Mouse (Mus musculus): ENCODE measurements around the gene Atp1a2. TPM values are rescaled to one million over a fixed set of nuclear protein-coding genes. Genes with fewer than 3 reads are reported as not detected.

Atp1a2 gene
- 0.16 and 0.22 TPM in 2 replicates for polyA plus RNA-seq (2014; fragmentation: Nextera tagmentation; extraction: Ambion mirVana)

- H3K4me2 ChIP-seq = 0 out of 2 replicates have a peak within 1 kb of the TSS, but pooled peaks have one; percentile 8
- no peak within 1 kb of the TSS for H3K4me3 ChIP-seq (ENCODE audit: low read depth, low read length)
- no peak for ATAC-seq (replicated peaks; ENCODE audit: low FRiP score)
- H3K27me3 ChIP-seq (replicated peaks; ENCODE audit: control insufficient read depth, insufficient read depth, low read length) = peaks cover 49% of the 10 kb centered on the region
- no peak within 1 kb of the TSS for H3K9ac ChIP-seq (ENCODE audit: low read depth, low read length)
- H3K27ac ChIP-seq (ENCODE audit: low read depth, low read length) = no peak within 1 kb of the TSS
- no peaks in the 10 kb centered on the region for H3K9me3 ChIP-seq (ENCODE audit: control insufficient read depth, low read length)
- DNase-seq (ENCODE audit: low spot score) = no peak
- WGBS = 12% methylated on average over 16 of the region's 16 CpGs
- H3K4me1 ChIP-seq (replicated peaks; ENCODE audit: control insufficient read depth, insufficient read depth, low read length) = peaks cover 9% of the 10 kb centered on the region
- H3K36me3 ChIP-seq (ENCODE audit: control insufficient read depth, insufficient read depth, low read length) = no peaks in the 10 kb centered on the region
Observed at GRCm38 (mm10) chr1:172297611-172298537, at the start of gene Atp1a2. TSS of gene Atp1a2 (minus strand) at chr1:172298064.

GRCm38 (mm10) chr1:172347382-172347781 lies 49.5 kb upstream of the Atp1a2 start:
- Histone ChIP-seq H3K27ac (ENCODE audit: low read depth, low read length) (no peak overlapping the region), H3K36me3 (ENCODE audit: control insufficient read depth, insufficient read depth, low read length) (no peaks in the 10 kb centered on the region), H3K4me2 (no peak overlapping the region), H3K4me1 (replicated peaks; ENCODE audit: control insufficient read depth, insufficient read depth, low read length) (no peaks in the 10 kb centered on the region), H3K9ac (ENCODE audit: low read depth, low read length) (no peak overlapping the region), H3K9me3 (ENCODE audit: control insufficient read depth, low read length) (no peaks in the 10 kb centered on the region), H3K4me3 (ENCODE audit: low read depth, low read length) (no peak overlapping the region), H3K27me3 (replicated peaks; ENCODE audit: control insufficient read depth, insufficient read depth, low read length) (peaks cover 38% of the 10 kb centered on the region)
- no peak for DNase-seq (ENCODE audit: low spot score)
- 77% methylated on average over 12 of the region's 12 CpGs for WGBS
- no peak for ATAC-seq (replicated peaks; ENCODE audit: low FRiP score)

- Histone ChIP-seq H3K4me2 (no peak overlapping the region), H3K4me3 (ENCODE audit: low read depth, low read length) (no peak overlapping the region), H3K4me1 (replicated peaks; ENCODE audit: control insufficient read depth, insufficient read depth, low read length) (no peaks in the 10 kb centered on the region), H3K9me3 (ENCODE audit: control insufficient read depth, low read length) (no peaks in the 10 kb centered on the region), H3K9ac (ENCODE audit: low read depth, low read length) (no peak overlapping the region), H3K36me3 (ENCODE audit: control insufficient read depth, insufficient read depth, low read length) (no peaks in the 10 kb centered on the region), H3K27me3 (replicated peaks; ENCODE audit: control insufficient read depth, insufficient read depth, low read length) (peaks cover 41% of the 10 kb centered on the region), H3K27ac (ENCODE audit: low read depth, low read length) (no peak overlapping the region)
- no peak for DNase-seq (ENCODE audit: low spot score)
- ATAC-seq (replicated peaks; ENCODE audit: low FRiP score) = no peak
- 80% methylated on average over 10 of the region's 10 CpGs for WGBS
Observed at GRCm38 (mm10) chr1:172346707-172347106, 48.8 kb upstream of the Atp1a2 start.

- H3K27me3 ChIP-seq (replicated peaks; ENCODE audit: control insufficient read depth, insufficient read depth, low read length) = peaks cover 42% of the 10 kb centered on the region
- no peak for ATAC-seq (replicated peaks; ENCODE audit: low FRiP score)
- 71% methylated on average over 7 of the region's 7 CpGs for WGBS
- no peaks in the 10 kb centered on the region for H3K36me3 ChIP-seq (ENCODE audit: control insufficient read depth, insufficient read depth, low read length)
- no peak overlapping the region for H3K4me2 ChIP-seq
- no peaks in the 10 kb centered on the region for H3K9me3 ChIP-seq (ENCODE audit: control insufficient read depth, low read length)
- H3K27ac ChIP-seq (ENCODE audit: low read depth, low read length) = no peak overlapping the region
- peaks cover 6% of the 10 kb centered on the region; the same call in 1 of the 2 replicates for H3K4me1 ChIP-seq (replicated peaks; ENCODE audit: control insufficient read depth, insufficient read depth, low read length)
- no peak overlapping the region for H3K9ac ChIP-seq (ENCODE audit: low read depth, low read length)
- no peak overlapping the region for H3K4me3 ChIP-seq (ENCODE audit: low read depth, low read length)
- no peak for DNase-seq (ENCODE audit: low spot score)
Observed at GRCm38 (mm10) chr1:172344820-172345219, 47.0 kb upstream of the Atp1a2 start.

- Histone ChIP-seq H3K4me3 (ENCODE audit: low read depth, low read length) (no peak overlapping the region), H3K27me3 (replicated peaks; ENCODE audit: control insufficient read depth, insufficient read depth, low read length) (peaks cover 42% of the 10 kb centered on the region)
- DNase-seq (ENCODE audit: low spot score) = no peak
Observed at GRCm38 (mm10) chr1:172343914-172344313, 46.0 kb upstream of the Atp1a2 start.

GRCm38 (mm10) chr1:172342729-172343128 lies 44.9 kb upstream of the Atp1a2 start:
- H3K4me2 ChIP-seq = no peak overlapping the region
- H3K9me3 ChIP-seq (ENCODE audit: control insufficient read depth, low read length) = no peaks in the 10 kb centered on the region
- ATAC-seq (replicated peaks; ENCODE audit: low FRiP score) (no peak), DNase-seq (ENCODE audit: low spot score) (no peak)
- no peak overlapping the region for H3K9ac ChIP-seq (ENCODE audit: low read depth, low read length)
- H3K27me3 ChIP-seq (replicated peaks; ENCODE audit: control insufficient read depth, insufficient read depth, low read length) = peaks cover 50% of the 10 kb centered on the region
- H3K36me3 ChIP-seq (ENCODE audit: control insufficient read depth, insufficient read depth, low read length) = no peaks in the 10 kb centered on the region
- WGBS = 72% methylated on average over 3 of the region's 3 CpGs
- no peak overlapping the region for H3K27ac ChIP-seq (ENCODE audit: low read depth, low read length)
- no peak overlapping the region for H3K4me3 ChIP-seq (ENCODE audit: low read depth, low read length)
- H3K4me1 ChIP-seq (replicated peaks; ENCODE audit: control insufficient read depth, insufficient read depth, low read length) = peaks cover 6% of the 10 kb centered on the region; the same call in 1 of the 2 replicates

More at GRCm38 (mm10) chr1:172343914-172344313, 46.0 kb upstream of the Atp1a2 start:
- H3K27ac ChIP-seq (ENCODE audit: low read depth, low read length) = no peak overlapping the region
- no peak overlapping the region for H3K4me2 ChIP-seq
- no peak overlapping the region for H3K9ac ChIP-seq (ENCODE audit: low read depth, low read length)
- ATAC-seq (replicated peaks; ENCODE audit: low FRiP score) = no peak
- H3K9me3 ChIP-seq (ENCODE audit: control insufficient read depth, low read length) = no peaks in the 10 kb centered on the region
- no peaks in the 10 kb centered on the region for H3K36me3 ChIP-seq (ENCODE audit: control insufficient read depth, insufficient read depth, low read length)
- WGBS = 48% methylated on average over 3 of the region's 3 CpGs
- peaks cover 6% of the 10 kb centered on the region; the same call in 1 of the 2 replicates for H3K4me1 ChIP-seq (replicated peaks; ENCODE audit: control insufficient read depth, insufficient read depth, low read length)

- H3K4me1 ChIP-seq (replicated peaks; ENCODE audit: control insufficient read depth, insufficient read depth, low read length) = peaks cover 6% of the 10 kb centered on the region; the same call in 1 of the 2 replicates
- H3K9ac ChIP-seq (ENCODE audit: low read depth, low read length) = no peak overlapping the region
- H3K4me2 ChIP-seq = peak overlapping the region; percentile 76
- no peaks in the 10 kb centered on the region for H3K36me3 ChIP-seq (ENCODE audit: control insufficient read depth, insufficient read depth, low read length)
- DNase-seq (ENCODE audit: low spot score) (no peak), ATAC-seq (replicated peaks; ENCODE audit: low FRiP score) (no peak)
- peaks cover 57% of the 10 kb centered on the region for H3K27me3 ChIP-seq (replicated peaks; ENCODE audit: control insufficient read depth, insufficient read depth, low read length)
- 16% methylated on average over 10 of the region's 10 CpGs for WGBS
- no peaks in the 10 kb centered on the region for H3K9me3 ChIP-seq (ENCODE audit: control insufficient read depth, low read length)
- H3K4me3 ChIP-seq (ENCODE audit: low read depth, low read length) = peak overlapping the region; percentile 48
- H3K27ac ChIP-seq (ENCODE audit: low read depth, low read length) = no peak overlapping the region
Observed at GRCm38 (mm10) chr1:172341386-172341785, 43.5 kb upstream of the Atp1a2 start.

GRCm38 (mm10) chr1:172340729-172341321 lies 43.0 kb upstream of the Atp1a2 start, which contains the start of gene Kcnj10:
TSS of gene Kcnj10 (plus strand) at chr1:172341210.
- Histone ChIP-seq H3K9ac (ENCODE audit: low read depth, low read length) (no peak within 1 kb of the TSS), H3K36me3 (ENCODE audit: control insufficient read depth, insufficient read depth, low read length) (no peaks in the 10 kb centered on the region), H3K9me3 (ENCODE audit: control insufficient read depth, low read length) (no peaks in the 10 kb centered on the region), H3K27me3 (replicated peaks; ENCODE audit: control insufficient read depth, insufficient read depth, low read length) (peaks cover 57% of the 10 kb centered on the region), H3K27ac (ENCODE audit: low read depth, low read length) (no peak within 1 kb of the TSS), H3K4me1 (replicated peaks; ENCODE audit: control insufficient read depth, insufficient read depth, low read length) (peaks cover 6% of the 10 kb centered on the region; the same call in 1 of the 2 replicates), H3K4me2 (peak within 1 kb of the TSS; percentile 76), H3K4me3 (ENCODE audit: low read depth, low read length) (peak within 1 kb of the TSS; percentile 48)
- 3% methylated on average over 38 of the region's 38 CpGs for WGBS
- ATAC-seq (replicated peaks; ENCODE audit: low FRiP score) = peak; percentile 86
- peak; percentile 67 for DNase-seq (ENCODE audit: low spot score)
